Mouse (Mus musculus): ENCODE measurements at regions not wholly inside any gene's neighbourhood (a gene's known extent, or its start where the extent isn't known, plus 50 kb on each side); places are given as distances from the start of the nearest gene placed in this dataset.

DNA sequence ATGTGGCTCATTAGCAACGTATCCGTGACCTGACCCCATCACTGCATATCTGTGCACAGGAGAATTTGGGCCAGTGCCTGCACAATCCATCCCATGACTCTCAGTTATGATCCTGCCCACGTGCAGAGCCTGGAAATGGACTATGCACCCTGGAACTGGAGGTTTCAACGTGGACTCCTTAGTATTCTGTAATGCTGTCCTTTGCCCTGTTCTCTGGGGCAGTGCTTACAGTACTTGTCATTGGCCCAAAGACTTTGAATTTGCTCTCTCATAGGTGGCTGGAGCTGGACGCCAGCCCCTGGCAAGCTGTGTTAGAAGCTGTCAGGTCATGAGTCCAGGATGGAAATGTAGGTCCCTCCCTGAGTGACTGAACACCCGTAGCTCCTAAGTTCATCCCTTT, 269.9 kb upstream of the Mki67 start:
- DNase-seq (ENCODE audit: low spot score in 2 of 2): no peak

GRCm38 (mm10) chr7:135990321-135990720, 274.2 kb upstream of the Mki67 start:
- DNase-seq (ENCODE audit: low spot score in 2 of 2): no peak

GRCm38 (mm10) chr7:135996896-135997295, 280.7 kb upstream of the Mki67 start:
- DNase-seq (ENCODE audit: low spot score in 2 of 2): no peak

GRCm38 (mm10) chr7:135997640-135998039, 281.5 kb upstream of the Mki67 start:
- DNase-seq (ENCODE audit: low spot score in 2 of 2): no peak

GRCm38 (mm10) chr7:136002382-136002781, 286.2 kb upstream of the Mki67 start:
- no peak for DNase-seq (ENCODE audit: low spot score in 2 of 2)

- no peak for DNase-seq (ENCODE audit: low spot score in 2 of 2)
Measured at GRCm38 (mm10) chr7:136003291-136003690, 287.1 kb upstream of the Mki67 start.

DNA sequence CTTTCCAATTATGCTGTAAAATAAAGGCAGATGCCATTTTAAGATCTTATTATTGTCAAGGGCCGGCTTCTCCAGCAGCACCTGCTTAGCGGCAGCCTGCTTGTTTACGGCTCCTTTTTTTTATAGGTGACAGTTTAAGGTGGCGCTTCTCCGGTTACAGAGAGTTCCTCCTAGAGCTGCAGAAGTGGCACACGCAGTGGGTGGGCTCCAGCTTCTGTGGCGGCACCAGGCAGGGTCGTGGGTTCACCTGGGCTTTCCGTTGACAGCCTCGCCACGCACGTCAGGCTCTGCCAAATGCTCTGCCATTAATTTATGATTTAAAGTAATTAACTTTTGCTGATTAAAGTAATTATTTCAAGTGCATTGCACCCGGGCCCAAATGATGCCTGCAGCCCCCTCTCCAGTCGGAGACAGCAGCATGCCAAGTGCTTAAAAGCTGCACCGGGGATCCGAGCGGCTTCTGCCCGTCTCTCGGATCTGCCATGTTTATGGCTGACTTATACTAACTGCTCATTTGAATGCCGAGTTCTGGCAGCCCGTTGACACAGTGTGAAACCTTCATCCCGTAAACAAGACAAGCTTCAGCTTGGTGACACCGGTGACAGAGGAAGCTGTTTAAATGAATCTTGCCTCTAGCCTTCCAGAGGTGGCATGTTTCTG, 291.8 kb upstream of the Mki67 start:
- DNase-seq (ENCODE audit: low spot score in 2 of 2): no peak

DNA sequence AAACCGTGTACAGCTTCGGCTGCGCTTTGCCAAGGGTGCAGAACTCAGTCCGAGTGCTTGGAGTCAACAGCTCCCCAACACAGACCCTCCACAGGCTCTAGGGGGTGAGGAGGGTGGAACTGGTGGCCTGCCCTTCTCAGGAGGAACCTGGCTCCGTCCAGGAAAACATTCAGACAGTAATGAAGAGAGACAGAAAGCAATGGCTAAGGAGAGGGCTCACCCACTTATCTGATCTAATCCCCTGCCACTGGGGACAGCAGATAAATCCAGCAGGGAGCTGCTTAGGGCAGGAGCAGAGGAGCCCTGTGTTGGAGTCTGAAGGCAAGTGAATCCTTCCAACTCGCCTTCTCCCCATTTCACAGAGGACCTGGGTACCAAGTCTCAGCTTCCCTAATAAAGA, 292.3 kb upstream of the Mki67 start:
- DNase-seq (ENCODE audit: low spot score in 2 of 2): no peak

DNA sequence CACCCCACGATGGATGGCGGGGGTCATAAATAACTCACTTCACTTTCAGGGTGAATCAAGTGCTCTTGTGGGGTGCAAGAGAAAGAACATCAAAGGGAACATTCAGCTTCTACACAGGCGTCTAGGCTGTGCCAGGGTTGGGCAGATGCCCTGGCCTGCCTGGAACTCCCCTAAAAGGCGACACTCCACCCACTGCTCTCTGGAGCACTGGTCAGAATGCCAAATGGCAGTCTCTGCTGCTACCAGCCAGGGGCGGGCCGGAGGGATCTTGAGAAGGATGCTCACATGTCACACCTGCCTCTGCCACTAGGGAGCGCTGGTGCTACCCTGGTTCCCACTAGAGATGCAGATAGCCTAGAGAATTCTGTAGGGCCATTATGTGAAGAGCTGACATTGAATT, 293.9 kb upstream of the Mki67 start:
- DNase-seq (ENCODE audit: low spot score in 2 of 2): peak; percentile 60 to 71

DNA sequence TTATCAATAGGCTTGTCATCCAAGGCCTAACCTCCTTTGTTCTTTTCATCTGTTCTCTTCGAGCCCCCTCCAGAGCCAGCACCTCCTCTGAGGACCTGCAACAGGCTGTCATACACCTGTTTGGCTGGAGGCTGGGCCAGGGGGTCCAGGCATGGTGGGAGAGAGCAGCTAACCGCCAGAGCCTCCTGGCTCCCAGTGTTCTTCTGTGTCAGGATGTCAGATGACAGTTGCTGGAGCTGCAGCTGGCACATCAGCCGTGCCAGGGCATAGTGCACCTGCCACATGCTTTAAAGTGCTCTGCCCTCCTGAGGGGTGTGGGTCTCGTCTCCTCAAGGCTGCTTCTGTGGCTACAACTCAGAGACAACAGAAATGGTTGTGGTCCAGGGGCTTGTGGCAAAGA, 298.5 kb upstream of the Mki67 start:
- no peak for DNase-seq (ENCODE audit: low spot score in 2 of 2)

- DNase-seq (ENCODE audit: low spot score in 2 of 2): no peak
Measured at GRCm38 (mm10) chr7:136016918-136017317, 300.8 kb upstream of the Mki67 start.

DNA sequence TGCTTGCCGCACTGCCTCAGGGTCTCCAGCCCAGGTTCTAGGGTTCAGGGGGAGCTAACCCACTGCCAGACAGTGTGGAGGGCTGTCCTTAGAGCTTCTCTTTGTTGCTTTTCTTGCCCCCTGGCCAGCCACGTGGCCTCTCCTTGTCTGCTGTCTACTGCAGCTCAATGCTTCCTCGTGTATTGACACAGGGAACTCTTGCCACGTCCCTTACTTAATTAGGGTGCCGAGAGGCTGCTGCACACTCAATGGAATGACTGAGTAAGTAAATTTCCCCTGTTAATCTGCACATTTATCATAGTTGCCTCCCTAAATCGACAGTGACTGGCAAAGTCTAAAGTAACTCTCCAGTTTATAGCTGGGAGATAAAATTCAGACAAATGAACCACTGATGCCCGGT, 304.4 kb upstream of the Mki67 start:
- no peak for DNase-seq (ENCODE audit: low spot score in 2 of 2)

DNA sequence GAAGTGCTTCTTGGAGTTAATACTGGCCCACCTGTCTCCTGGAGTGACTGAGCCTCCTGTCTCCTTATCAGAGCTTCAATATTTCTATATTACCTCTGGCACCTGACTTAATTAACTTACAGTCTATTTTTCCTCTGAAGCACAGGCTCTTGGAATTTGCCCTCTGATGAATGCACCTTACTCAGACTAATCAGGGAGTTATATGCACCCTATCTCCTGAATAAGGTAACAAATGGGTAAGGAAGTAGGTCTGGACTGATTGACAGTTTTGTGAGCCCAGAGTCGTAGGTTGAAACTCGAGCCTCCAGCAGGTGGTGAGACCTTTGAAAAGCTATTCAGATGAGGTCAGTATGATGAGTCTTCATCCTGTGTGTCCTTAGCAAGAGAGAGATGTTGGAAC, 304.9 kb upstream of the Mki67 start:
- DNase-seq (ENCODE audit: low spot score in 2 of 2): no peak

DNA sequence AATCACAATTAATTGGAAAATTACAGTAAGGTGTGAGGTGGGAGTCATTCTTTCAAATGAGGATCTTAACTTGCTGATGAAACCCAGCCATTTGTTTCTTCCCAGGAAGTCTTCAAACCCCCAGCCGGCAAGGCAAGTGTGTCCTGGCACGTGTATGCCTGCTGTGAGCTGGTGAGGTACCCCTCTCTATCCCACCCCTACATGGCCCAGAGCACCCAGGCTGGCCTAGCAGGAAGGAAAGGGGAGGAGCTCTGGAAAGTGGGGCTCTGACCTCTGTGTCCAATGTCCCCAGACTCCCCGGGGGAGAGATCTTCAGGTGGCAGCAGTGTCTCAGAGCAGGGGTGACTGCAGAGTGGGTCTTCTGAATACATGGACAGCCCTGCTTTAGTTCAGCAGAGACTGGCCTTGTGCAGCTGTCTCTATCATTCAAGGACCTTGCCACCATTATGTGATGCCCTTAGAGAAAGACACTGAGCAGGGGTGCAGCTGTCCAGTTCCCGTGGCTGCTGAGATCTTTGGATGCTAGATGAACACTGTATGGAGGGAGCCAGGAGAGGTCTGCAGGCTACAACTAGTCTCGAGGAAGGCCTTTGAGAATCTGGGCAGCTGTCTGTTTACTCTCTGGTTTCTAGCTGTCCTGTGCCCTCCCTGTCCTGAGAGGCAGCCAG, 306.8 kb upstream of the Mki67 start:
- DNase-seq (ENCODE audit: low spot score in 2 of 2): no peak

GRCm38 (mm10) chr7:136026451-136026850, 310.3 kb upstream of the Mki67 start:
- DNase-seq (ENCODE audit: low spot score in 2 of 2): no peak

GRCm38 (mm10) chr7:136032026-136032425, 315.9 kb upstream of the Mki67 start:
- no peak for DNase-seq (ENCODE audit: low spot score in 2 of 2)

GRCm38 (mm10) chr7:136033536-136033935, 317.4 kb upstream of the Mki67 start:
- DNase-seq (ENCODE audit: low spot score in 2 of 2): no peak

DNA sequence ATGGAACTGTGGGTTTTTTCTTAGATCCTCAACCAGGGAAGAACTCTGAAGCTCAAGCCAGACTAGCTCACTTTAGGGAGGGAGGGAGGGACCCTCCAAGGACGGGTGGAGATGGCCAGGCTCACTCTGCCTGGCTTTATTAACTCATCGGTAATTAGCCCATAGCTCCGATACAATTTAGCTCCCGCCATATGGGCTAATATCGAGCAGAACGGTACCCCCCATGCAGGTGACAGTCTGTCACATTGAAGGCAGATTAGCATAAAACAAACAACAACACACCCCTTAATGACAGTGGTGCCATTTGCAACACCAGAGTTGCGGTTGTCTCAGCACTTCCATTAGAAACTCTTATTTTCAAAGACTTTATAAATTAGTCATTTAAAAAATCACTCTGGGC, 319.6 kb upstream of the Mki67 start:
- DNase-seq (ENCODE audit: low spot score in 2 of 2): no peak

GRCm38 (mm10) chr7:136038072-136038471, 321.9 kb upstream of the Mki67 start:
- peak; percentile 25 to 26 for DNase-seq (ENCODE audit: low spot score in 2 of 2)

GRCm38 (mm10) chr7:136038906-136039305, 322.7 kb upstream of the Mki67 start:
- peak; percentile 13 to 31 for DNase-seq (ENCODE audit: low spot score in 2 of 2)

GRCm38 (mm10) chr7:136041921-136042320, 325.8 kb upstream of the Mki67 start:
- no peak for DNase-seq (ENCODE audit: low spot score in 2 of 2)

DNA sequence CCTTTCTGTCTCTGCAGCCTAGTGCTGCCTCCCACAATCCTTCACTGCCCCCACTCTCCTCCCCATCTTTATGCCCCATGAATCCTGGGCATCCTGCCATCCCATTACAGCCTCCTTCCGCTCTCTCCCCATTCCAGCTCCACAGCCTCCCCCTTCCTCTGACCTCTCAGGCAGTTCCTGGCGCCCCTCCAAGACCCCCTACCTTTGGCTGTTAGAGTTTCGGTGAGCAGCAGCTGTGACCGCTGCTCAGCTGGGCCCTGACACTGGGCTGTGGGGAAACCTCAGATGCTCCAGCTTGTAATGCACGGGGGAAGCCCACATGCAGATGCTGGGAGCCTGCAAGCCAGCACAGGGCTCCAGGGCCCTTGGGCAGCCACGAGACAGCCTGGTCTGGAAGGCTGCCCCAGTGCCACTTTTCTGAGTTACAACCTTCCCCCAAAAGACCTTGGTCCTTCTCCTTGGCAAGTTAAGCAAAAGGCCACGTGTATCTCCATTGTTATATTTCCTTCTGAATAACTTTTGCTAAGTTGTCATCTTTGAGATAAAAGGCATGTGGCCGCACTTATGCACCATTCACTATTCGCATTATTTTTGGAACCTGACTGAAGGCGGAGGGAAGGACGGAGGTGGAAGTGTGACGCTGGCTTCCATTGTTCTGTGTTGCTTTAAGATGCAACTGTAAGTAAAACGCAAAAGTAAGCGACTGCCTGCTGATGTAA, 330.6 kb upstream of the Mki67 start:
- DNase-seq (ENCODE audit: low spot score in 2 of 2): peak; percentile 48 to 64

- DNase-seq (ENCODE audit: low spot score in 2 of 2): no peak
Measured at GRCm38 (mm10) chr7:136047364-136047945, 331.3 kb upstream of the Mki67 start.

Measured in right cerebral cortex, adult 2 months (tissue).